Mouse (Mus musculus) liver, embryonic 15.5 days (tissue): ENCODE data around the gene Pip4k2b. TPM values are rescaled to one million over a fixed set of nuclear protein-coding genes. Genes with fewer than 3 reads are reported as not detected.
A peak's percentile ranks its signal among the peaks of the same experiment; 100 is the strongest.
"Not testable (repeated sequence)": the region's sequence is repeated elsewhere in the genome, so short reads cannot be mapped to it uniquely, and the experiment has no call there.

ENCODE experiments used
- ATAC-seq: fragments of 200-750 bp; cut with Nextera tagmentation; 2 replicates; pipeline ENCODE4 v1.8.0; 2017; ENCODE audit warnings: moderate number of reproducible peaks, mild to moderate bottlenecking, moderate library complexity; ENCODE audit not compliant: insufficient read depth
- H3K27ac ChIP-seq: fragments of 300-500 bp; sonication (generic); replicated peaks from 2 replicates; pipeline ENCODE4 v1.5.1; 2015; ENCODE audit warnings: mild to moderate bottlenecking, inconsistent platforms
- H3K27me3 ChIP-seq: fragments of 300-500 bp; sonication (generic); 2 replicates; pipeline ENCODE4 v1.6.1; 2015; ENCODE audit warnings: mild to moderate bottlenecking, inconsistent platforms
- H3K36me3 ChIP-seq: fragments of 300-500 bp; sonication (generic); replicated peaks from 2 replicates; pipeline ENCODE4 v1.6.1; 2015; ENCODE audit warnings: moderate library complexity, mild to moderate bottlenecking, inconsistent platforms
- H3K4me1 ChIP-seq: fragments of 300-500 bp; sonication (generic); replicated peaks from 2 replicates; pipeline ENCODE4 v1.6.1; 2015; ENCODE audit warnings: inconsistent platforms
- H3K4me2 ChIP-seq: fragments of 300-500 bp; sonication (generic); 2 replicates; pipeline ENCODE4 v1.6.1; 2015; ENCODE audit warnings: moderate library complexity, mild to moderate bottlenecking, inconsistent platforms
- H3K4me3 ChIP-seq: fragments of 300-500 bp; sonication (generic); replicated peaks from 2 replicates; pipeline ENCODE4 v1.5.1; 2015; ENCODE audit warnings: mild to moderate bottlenecking, inconsistent platforms
- H3K9ac ChIP-seq: fragments of 300-500 bp; sonication (generic); 2 replicates; pipeline ENCODE4 v1.6.1; 2015; ENCODE audit warnings: moderate library complexity, mild to moderate bottlenecking, inconsistent platforms
- H3K9me3 ChIP-seq: fragments of 300-500 bp; sonication (generic); replicated peaks from 2 replicates; pipeline ENCODE4 v1.6.1; 2016; ENCODE audit warnings: inconsistent platforms
- WGBS: fragments of 180-500 bp; shearing (Covaris S2); methylation state at CpG from one replicate; pipeline ENCODE4 v1.1.7; 2015; ENCODE audit warnings: mixed read lengths; ENCODE audit not compliant: insufficient replicate concordance; 5-methylcytosine and 5-hydroxymethylcytosine counted together
- polyA plus RNA-seq: library from polyadenylated mRNA; unstranded; fragments of >200 nt; fragmentation: Nextera tagmentation; extraction: Ambion mirVana; gene quantifications from 2 replicates; pipeline ENCODE4 v1.2.1, GENCODE M21; 2015

Gene Pip4k2b
- 0.48 and 0.54 TPM in 2 replicates for polyA plus RNA-seq

GRCm38 (mm10) chr11:97744063-97744717 lies at the start of gene Pip4k2b:
Gene Pip4k2b (minus strand): TSS chr11:97744704.
- Histone ChIP-seq H3K27ac (peak within 1 kb of the TSS; percentile 92), H3K4me2 (peak within 1 kb of the TSS; percentile 95), H3K27me3 (no peaks in the 10 kb centered on the region), H3K4me3 (peak within 1 kb of the TSS; percentile 84), H3K9ac (peak within 1 kb of the TSS; percentile 88), H3K4me1 (peaks cover 31% of the 10 kb centered on the region), H3K36me3 (peaks cover 26% of the 10 kb centered on the region), H3K9me3 (no peaks in the 10 kb centered on the region)
- ATAC-seq = peak; percentile 41
- under 1% methylated on average over 63 of the region's 63 CpGs for WGBS

- ATAC-seq = no peak
- WGBS = 7% methylated on average over 2 of the region's 2 CpGs
These were observed 48.7 kb upstream of the Pip4k2b start for GRCm38 (mm10) chr11:97793165-97793564.

GRCm38 (mm10) chr11:97790778-97791438 lies 46.4 kb upstream of the Pip4k2b start:
- H3K36me3 ChIP-seq, H3K27me3 ChIP-seq, H3K4me3 ChIP-seq, H3K9me3 ChIP-seq, H3K4me2 ChIP-seq, H3K4me1 ChIP-seq, H3K9ac ChIP-seq, ATAC-seq, H3K27ac ChIP-seq: not testable (repeated sequence)
- WGBS = 55% methylated on average over 2 of the region's 2 CpGs

More at GRCm38 (mm10) chr11:97793165-97793564, 48.7 kb upstream of the Pip4k2b start:
- Histone ChIP-seq H3K27ac (no peak overlapping the region), H3K27me3 (peaks cover 4% of the 10 kb centered on the region; the same call in 1 of the 2 replicates), H3K4me3 (no peak overlapping the region), H3K9me3 (no peaks in the 10 kb centered on the region), H3K4me2 (no peak overlapping the region), H3K9ac (no peak overlapping the region), H3K36me3 (no peaks in the 10 kb centered on the region), H3K4me1 (peaks cover 6% of the 10 kb centered on the region)

- Histone ChIP-seq H3K27me3 (no peaks in the 10 kb centered on the region), H3K4me2 (no peak overlapping the region), H3K9ac (no peak overlapping the region), H3K36me3 (no peaks in the 10 kb centered on the region), H3K4me1 (no peaks in the 10 kb centered on the region), H3K27ac (no peak overlapping the region), H3K4me3 (no peak overlapping the region), H3K9me3 (no peaks in the 10 kb centered on the region)
- no peak for ATAC-seq
- 65% methylated on average over 5 of the region's 5 CpGs for WGBS
These were observed 45.2 kb upstream of the Pip4k2b start for GRCm38 (mm10) chr11:97789727-97790126.

GRCm38 (mm10) chr11:97787961-97788360 lies 43.5 kb upstream of the Pip4k2b start:
- 72% methylated on average over 3 of the region's 3 CpGs for WGBS

GRCm38 (mm10) chr11:97782564-97782895 lies 38.0 kb upstream of the Pip4k2b start:
- WGBS = under 1% methylated on average over 10 of the region's 10 CpGs

More at GRCm38 (mm10) chr11:97787961-97788360, 43.5 kb upstream of the Pip4k2b start:
- Histone ChIP-seq H3K4me2 (no peak overlapping the region), H3K9ac (no peak overlapping the region), H3K9me3 (no peaks in the 10 kb centered on the region), H3K27me3 (no peaks in the 10 kb centered on the region), H3K27ac (no peak overlapping the region), H3K4me1 (peaks cover 2% of the 10 kb centered on the region; the same call in 1 of the 2 replicates), H3K4me3 (no peak overlapping the region), H3K36me3 (no peaks in the 10 kb centered on the region)
- ATAC-seq = no peak

GRCm38 (mm10) chr11:97781832-97782563 lies 37.5 kb upstream of the Pip4k2b start, which contains the start of gene Rpl23:
Gene Rpl23 (minus strand): TSS chr11:97782437.
- H3K4me3 ChIP-seq = peak within 1 kb of the TSS; percentile 93
- H3K36me3 ChIP-seq = peaks cover 43% of the 10 kb centered on the region
- peak; percentile 90 for ATAC-seq
- WGBS = under 1% methylated on average over 67 of the region's 67 CpGs
- peaks cover 39% of the 10 kb centered on the region for H3K4me1 ChIP-seq
- H3K27me3 ChIP-seq = no peaks in the 10 kb centered on the region
- H3K9me3 ChIP-seq = no peaks in the 10 kb centered on the region
- peak within 1 kb of the TSS; percentile 88 for H3K4me2 ChIP-seq
- peak within 1 kb of the TSS; percentile 90 for H3K9ac ChIP-seq
- peak within 1 kb of the TSS; percentile 79 for H3K27ac ChIP-seq

More at GRCm38 (mm10) chr11:97782564-97782895, 38.0 kb upstream of the Pip4k2b start:
- Histone ChIP-seq H3K9ac (peak overlapping the region; percentile 70), H3K27ac (peak overlapping the region; percentile 62), H3K36me3 (peaks cover 38% of the 10 kb centered on the region), H3K9me3 (no peaks in the 10 kb centered on the region), H3K4me3 (peak overlapping the region; percentile 93), H3K4me1 (peaks cover 39% of the 10 kb centered on the region), H3K4me2 (peak overlapping the region; percentile 88), H3K27me3 (no peaks in the 10 kb centered on the region)
- ATAC-seq = no peak

- Histone ChIP-seq H3K9ac (peak overlapping the region; percentile 90), H3K9me3 (no peaks in the 10 kb centered on the region), H3K27ac (peak overlapping the region; percentile 79), H3K4me2 (peak overlapping the region; percentile 88), H3K4me3 (peak overlapping the region; percentile 93), H3K4me1 (peaks cover 40% of the 10 kb centered on the region), H3K36me3 (peaks cover 48% of the 10 kb centered on the region), H3K27me3 (no peaks in the 10 kb centered on the region)
- under 1% methylated on average over 11 of the region's 11 CpGs for WGBS
- peak; percentile 5; the same call in 1 of the 2 replicates for ATAC-seq
These were observed 37.0 kb upstream of the Pip4k2b start for GRCm38 (mm10) chr11:97781478-97781831.

- Histone ChIP-seq H3K9ac (peak overlapping the region; percentile 90; the same call in 1 of the 2 replicates), H3K36me3 (peaks cover 55% of the 10 kb centered on the region), H3K4me1 (peaks cover 48% of the 10 kb centered on the region), H3K27me3 (no peaks in the 10 kb centered on the region), H3K27ac (peak overlapping the region; percentile 79; the same call in 1 of the 2 replicates), H3K9me3 (no peaks in the 10 kb centered on the region), H3K4me3 (peak overlapping the region; percentile 93), H3K4me2 (peak overlapping the region; percentile 88)
- no peak for ATAC-seq
- 41% methylated on average over 2 of the region's 2 CpGs for WGBS
These were observed 35.6 kb upstream of the Pip4k2b start for GRCm38 (mm10) chr11:97779968-97780701.

- no peak for ATAC-seq
- peaks cover 55% of the 10 kb centered on the region for H3K36me3 ChIP-seq
- no peaks in the 10 kb centered on the region for H3K27me3 ChIP-seq
- no peaks in the 10 kb centered on the region for H3K9me3 ChIP-seq
- no peak overlapping the region for H3K4me3 ChIP-seq
- 0 out of 2 replicates have a peak overlapping the region, but pooled peaks have one; percentile 16 for H3K4me2 ChIP-seq
- peaks cover 48% of the 10 kb centered on the region for H3K4me1 ChIP-seq
- 65% methylated on average over 1 of the region's 1 CpGs for WGBS
- no peak overlapping the region for H3K9ac ChIP-seq
- no peak overlapping the region for H3K27ac ChIP-seq
These were observed 34.4 kb upstream of the Pip4k2b start for GRCm38 (mm10) chr11:97778918-97779317.
